In the genomic region with DNA sequence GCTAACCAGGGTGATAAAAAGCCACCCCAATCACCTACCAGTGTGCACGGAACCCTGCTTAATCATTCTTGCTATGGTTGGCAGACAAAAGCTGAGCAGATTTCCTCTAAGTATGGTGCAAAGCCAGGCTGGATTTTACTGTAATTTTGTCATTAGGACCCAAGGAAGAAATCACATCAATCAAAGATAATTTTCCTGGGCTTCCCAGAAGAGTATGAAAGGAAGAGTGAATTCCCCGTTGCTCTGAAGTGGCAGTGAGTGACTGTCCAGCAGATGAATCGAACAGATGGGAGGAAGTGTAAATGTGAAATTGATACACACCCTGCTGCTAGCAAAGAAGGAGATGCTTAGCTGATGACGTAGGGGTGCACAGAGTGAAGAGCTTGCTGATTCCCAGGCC, we compare ENCODE assay signal across 19 mouse cellular contexts.
A peak's percentile ranks its signal among the peaks of the same experiment; 100 is the strongest.
DNase-seq lines count a peak whose midpoint lies in the region; ATAC-seq lines count a peak whose summit lies in the region.
"Had no signal": no experiment of that assay in that cellular context is flagged by ENCODE, and none has a peak within 500 bp of the region (broad histone marks: within the 10 kb centered on the region; RNA-seq: fewer than 3 reads in every experiment).

No protein-coding gene starts in this region.

- H3K4me2 ChIP-seq in heart, embryonic 11.5 days = no peak overlapping the region
- H3K4me2 ChIP-seq in neural tube, embryonic 15.5 days = no peak overlapping the region
- H3K4me2 ChIP-seq: embryonic facial prominence, embryonic 13.5 days; hindbrain, embryonic 15.5 days; limb, embryonic 15.5 days; neural tube, embryonic 13.5 days had no signal

- no peaks in the 10 kb centered on the region for H3K36me3 ChIP-seq in heart, embryonic 10.5 days
- no peaks in the 10 kb centered on the region for H3K36me3 ChIP-seq in heart, embryonic 11.5 days (ENCODE audit: control insufficient read depth, insufficient read depth, low read length)
- H3K36me3 ChIP-seq in neural tube, embryonic 15.5 days = no peaks in the 10 kb centered on the region
- H3K36me3 ChIP-seq: embryonic facial prominence, embryonic 13.5 days; hindbrain, embryonic 15.5 days; limb, embryonic 15.5 days; neural tube, embryonic 13.5 days had no signal

- H3K27me3 ChIP-seq in heart, embryonic 10.5 days (ENCODE audit: insufficient read depth, poor library complexity, severe bottlenecking) = no peaks in the 10 kb centered on the region
- no peaks in the 10 kb centered on the region for H3K27me3 ChIP-seq in heart, embryonic 11.5 days (ENCODE audit: control insufficient read depth, insufficient read depth, low read length)
- no peaks in the 10 kb centered on the region for H3K27me3 ChIP-seq in neural tube, embryonic 15.5 days (replicated peaks)
- H3K27me3 ChIP-seq: embryonic facial prominence, embryonic 13.5 days; hindbrain, embryonic 15.5 days; limb, embryonic 15.5 days; neural tube, embryonic 13.5 days had no signal

- DNase-seq in heart, embryonic 10.5 days (ENCODE audit: low spot score) = peak; percentile 6
- peak; percentile 11 for DNase-seq in neural tube, embryonic 10.5 days (ENCODE audit: extremely low spot score, low spot score)
- DNase-seq in layer of hippocampus, postnatal 14 days (ENCODE audit: low spot score in 2 of 2) = peak; percentile 20 to 38
- no peak for DNase-seq in left cerebral cortex, adult 18-20 months (ENCODE audit: low spot score in 2 of 2)
- DNase-seq: cerebellum, adult 18-20 months; heart, adult 18-20 months; kidney, adult 18-20 months; kidney, postnatal 10 days; lung, postnatal 10 days; right cerebral cortex, postnatal 4 days; thymus, postnatal 14 days had no signal

- no peaks in the 10 kb centered on the region for H3K4me1 ChIP-seq in heart, embryonic 10.5 days
- no peaks in the 10 kb centered on the region for H3K4me1 ChIP-seq in heart, embryonic 11.5 days (ENCODE audit: control insufficient read depth, insufficient read depth, low read length)
- no peaks in the 10 kb centered on the region for H3K4me1 ChIP-seq in neural tube, embryonic 15.5 days
- H3K4me1 ChIP-seq: embryonic facial prominence, embryonic 13.5 days; hindbrain, embryonic 15.5 days; limb, embryonic 15.5 days; neural tube, embryonic 13.5 days had no signal

- no peak overlapping the region for H3K4me3 ChIP-seq in heart, embryonic 10.5 days
- H3K4me3 ChIP-seq in heart, embryonic 11.5 days (ENCODE audit: low read depth, low read length) = no peak overlapping the region
- no peak overlapping the region for H3K4me3 ChIP-seq in neural tube, embryonic 15.5 days (replicated peaks)
- H3K4me3 ChIP-seq: embryonic facial prominence, embryonic 13.5 days; hindbrain, embryonic 15.5 days; left cerebral cortex, adult 2 months; limb, embryonic 15.5 days; neural tube, embryonic 13.5 days had no signal

- ATAC-seq in heart, embryonic 11.5 days (replicated peaks; ENCODE audit: insufficient number of reproducible peaks, low FRiP score, low TSS enrichment) = no peak
- ATAC-seq in neural tube, embryonic 15.5 days (ENCODE audit: low FRiP score) = no peak
- ATAC-seq in megakaryocyte-erythroid progenitor cell, adult 5-6 weeks (replicated peaks; ENCODE audit: low FRiP score, low TSS enrichment, poor library complexity, severe bottlenecking) = no peak

- WGBS in heart, embryonic 10.5 days = 75% methylated on average over 4 of the region's 4 CpGs
- WGBS in heart, embryonic 11.5 days (ENCODE audit: insufficient replicate concordance) = 69% methylated on average over 4 of the region's 4 CpGs
- WGBS in neural tube, embryonic 15.5 days = 45% methylated on average over 4 of the region's 4 CpGs

- 0 out of 2 replicates have a peak, but pooled peaks cover 4% of the 10 kb centered on the region for H3K9me3 ChIP-seq in heart, embryonic 10.5 days
- H3K9me3 ChIP-seq in heart, embryonic 11.5 days (replicated peaks; ENCODE audit: control insufficient read depth, low read length) = no peaks in the 10 kb centered on the region
- no peaks in the 10 kb centered on the region for H3K9me3 ChIP-seq in neural tube, embryonic 15.5 days (replicated peaks)
- H3K9me3 ChIP-seq: embryonic facial prominence, embryonic 13.5 days; hindbrain, embryonic 15.5 days; limb, embryonic 15.5 days; neural tube, embryonic 13.5 days had no signal

- no peak overlapping the region for H3K27ac ChIP-seq in heart, embryonic 10.5 days
- H3K27ac ChIP-seq in heart, embryonic 11.5 days (ENCODE audit: low read depth, low read length) = no peak overlapping the region
- H3K27ac ChIP-seq in neural tube, embryonic 15.5 days (replicated peaks) = no peak overlapping the region
- H3K27ac ChIP-seq: embryonic facial prominence, embryonic 13.5 days; hindbrain, embryonic 15.5 days; left cerebral cortex, adult 2 months; limb, embryonic 15.5 days; neural tube, embryonic 13.5 days had no signal

- H3K9ac ChIP-seq in heart, embryonic 11.5 days (ENCODE audit: low read depth, low read length) = no peak overlapping the region
- H3K9ac ChIP-seq in neural tube, embryonic 15.5 days (replicated peaks) = no peak overlapping the region
- H3K9ac ChIP-seq: embryonic facial prominence, embryonic 13.5 days; hindbrain, embryonic 15.5 days; limb, embryonic 15.5 days; neural tube, embryonic 13.5 days had no signal

Comparison
In these comparisons a context has a peak if more than half of its experiments do, and no peak if none do; other contexts are left out.
1. DNase-seq: peak in heart, embryonic 10.5 days (single experiment), neural tube, embryonic 10.5 days (single experiment) and layer of hippocampus, postnatal 14 days (2 of 2); none in left cerebral cortex, adult 18-20 months (0 of 2).